Mouse (Mus musculus) erythroblast, embryonic 14.5 days (primary cell): ENCODE measurements around the gene Cd34.

Experiments
- GATA1 ChIP-seq: IDR thresholded peaks from 2 replicates; pipeline ENCODE4 v1.6.1; 2012; ENCODE audit warnings: low read length, inconsistent platforms, mixed read lengths
- TAL1 ChIP-seq: IDR thresholded peaks from 3 replicates; pipeline ENCODE4 v1.6.1; 2012; ENCODE audit warnings: low read length, inconsistent platforms, mixed read lengths

- TF ChIP-seq GATA1 (no peak), TAL1 (no peak)
Observed at GRCm38 (mm10) chr1:194901826-194902225, 36.8 kb upstream of the Cd34 start.
